Mouse (Mus musculus) kidney, adult 2 months (tissue): ENCODE data around the gene Tiam1. TPM values are rescaled to one million over a fixed set of nuclear protein-coding genes. Genes with fewer than 3 reads are reported as not detected.

ENCODE experiments used
- DNase-seq: peaks from one replicate; pipeline ENCODE4 v3.0.0; 2021
- H3K27ac ChIP-seq: fragments of 200-500 bp; 2 replicates; pipeline ENCODE4 v1.5.1; 2012; ENCODE audit warnings: low read depth, low read length, control low read depth, inconsistent platforms; ENCODE audit not compliant: insufficient read depth
- H3K27me3 ChIP-seq: fragments of 200-500 bp; replicated peaks from 2 replicates; pipeline ENCODE4 v1.6.1; 2012; ENCODE audit warnings: mild to moderate bottlenecking, moderate library complexity, low read length, inconsistent platforms; ENCODE audit not compliant: control insufficient read depth, insufficient read depth
- H3K36me3 ChIP-seq: fragments of 200-500 bp; 2 replicates; pipeline ENCODE4 v1.6.1; 2012; ENCODE audit warnings: mild to moderate bottlenecking, moderate library complexity, low read length, inconsistent platforms; ENCODE audit not compliant: control insufficient read depth, insufficient read depth
- H3K4me1 ChIP-seq: fragments of 200-500 bp; 2 replicates; pipeline ENCODE4 v1.6.1; 2011; ENCODE audit warnings: low read length; ENCODE audit not compliant: control insufficient read depth, insufficient read depth
- H3K4me3 ChIP-seq: fragments of 200-500 bp; 2 replicates; pipeline ENCODE4 v1.5.1; 2011; ENCODE audit warnings: mild to moderate bottlenecking, low read depth, low read length, control low read depth; ENCODE audit not compliant: insufficient read depth
- CTCF ChIP-seq: fragments of 200-500 bp; conservative IDR thresholded peaks from 2 replicates; pipeline ENCODE4 v1.5.1; 2011; ENCODE audit warnings: low read depth, mild to moderate bottlenecking, control low read depth, low read length, moderate library complexity, mixed read lengths; ENCODE audit not compliant: insufficient read depth, insufficient read length
- POLR2A ChIP-seq: fragments of 200-500 bp; IDR thresholded peaks from one replicate; pipeline ENCODE4 v1.6.1; 2011; ENCODE audit warnings: low read depth, low read length, control low read depth
- WGBS: fragments of 180-500 bp; shearing (Covaris S2); methylation state at CpG from one replicate; pipeline ENCODE4 v1.1.7; 2018; 5-methylcytosine and 5-hydroxymethylcytosine counted together
- polyA plus RNA-seq: library from polyadenylated mRNA; depleted of rRNA; stranded (reverse); fragments of >200 nt; gene quantifications from 2 replicates; pipeline ENCODE4 v1.2.3, GENCODE M21; 2012

The Tiam1 gene
- polyA plus RNA-seq, 1 experiment = 4.0 TPM

- H3K27ac ChIP-seq = no peak overlapping the region
- no peaks in the 10 kb centered on the region for H3K36me3 ChIP-seq
- H3K4me3 ChIP-seq = no peak overlapping the region
- no peaks in the 10 kb centered on the region for H3K27me3 ChIP-seq
- peak; percentile 27 for DNase-seq
- WGBS = 78% methylated on average over 20 of the region's 20 CpGs
- no peak for TF ChIP-seq CTCF
- TF ChIP-seq POLR2A = no peak
- no peaks in the 10 kb centered on the region for H3K4me1 ChIP-seq
Measured at GRCm38 (mm10) chr16:89896885-89897546, 246.6 kb downstream of the Tiam1 start.

GRCm38 (mm10) chr16:89896392-89896791 is 247.2 kb downstream of the Tiam1 start:
- peak; percentile 24 for DNase-seq
- H3K27ac ChIP-seq = no peak overlapping the region
- no peaks in the 10 kb centered on the region for H3K36me3 ChIP-seq
- no peaks in the 10 kb centered on the region for H3K4me1 ChIP-seq
- no peaks in the 10 kb centered on the region for H3K27me3 ChIP-seq
- 80% methylated on average over 9 of the region's 9 CpGs for WGBS
- TF ChIP-seq CTCF (peak; percentile 50), POLR2A (no peak)
- H3K4me3 ChIP-seq = no peak overlapping the region

GRCm38 (mm10) chr16:89895283-89895682 is 248.3 kb downstream of the Tiam1 start:
- no peak for TF ChIP-seq POLR2A
- TF ChIP-seq CTCF = no peak

GRCm38 (mm10) chr16:89894816-89895215 is 248.8 kb downstream of the Tiam1 start:
- H3K4me1 ChIP-seq = no peaks in the 10 kb centered on the region
- H3K36me3 ChIP-seq = no peaks in the 10 kb centered on the region
- 54% methylated on average over 8 of the region's 8 CpGs for WGBS
- H3K4me3 ChIP-seq = no peak overlapping the region
- H3K27me3 ChIP-seq = no peaks in the 10 kb centered on the region
- H3K27ac ChIP-seq = no peak overlapping the region
- TF ChIP-seq POLR2A (no peak), CTCF (no peak)
- peak; percentile 40 for DNase-seq

More at GRCm38 (mm10) chr16:89895283-89895682, 248.3 kb downstream of the Tiam1 start:
- Histone ChIP-seq H3K27ac (no peak overlapping the region), H3K4me3 (no peak overlapping the region), H3K27me3 (no peaks in the 10 kb centered on the region), H3K4me1 (no peaks in the 10 kb centered on the region), H3K36me3 (no peaks in the 10 kb centered on the region)
- no peak for DNase-seq
- WGBS = 56% methylated on average over 7 of the region's 7 CpGs

GRCm38 (mm10) chr16:89890515-89891189 is 252.9 kb downstream of the Tiam1 start:
- Histone ChIP-seq H3K27me3 (no peaks in the 10 kb centered on the region), H3K36me3 (no peaks in the 10 kb centered on the region), H3K4me3 (no peak overlapping the region), H3K4me1 (no peaks in the 10 kb centered on the region), H3K27ac (no peak overlapping the region)
- DNase-seq = no peak
- 80% methylated on average over 17 of the region's 17 CpGs for WGBS
- TF ChIP-seq POLR2A (no peak), CTCF (no peak)

- no peaks in the 10 kb centered on the region for H3K4me1 ChIP-seq
- no peaks in the 10 kb centered on the region for H3K36me3 ChIP-seq
- H3K27ac ChIP-seq = no peak overlapping the region
- TF ChIP-seq POLR2A (no peak), CTCF (no peak)
- 64% methylated on average over 10 of the region's 10 CpGs for WGBS
- no peaks in the 10 kb centered on the region for H3K27me3 ChIP-seq
- no peak for DNase-seq
- H3K4me3 ChIP-seq = no peak overlapping the region
Measured at GRCm38 (mm10) chr16:89889890-89890462, 253.6 kb downstream of the Tiam1 start.

GRCm38 (mm10) chr16:89886561-89886960 is 257.0 kb downstream of the Tiam1 start:
- no peak for DNase-seq
- TF ChIP-seq CTCF (no peak), POLR2A (no peak)
- Histone ChIP-seq H3K27me3 (no peaks in the 10 kb centered on the region), H3K4me3 (no peak overlapping the region), H3K36me3 (no peaks in the 10 kb centered on the region), H3K4me1 (no peaks in the 10 kb centered on the region), H3K27ac (no peak overlapping the region)
